Mouse (Mus musculus) liver, embryonic 14.5 days (tissue): ENCODE measurements at regions not wholly inside any gene's neighbourhood (a gene's known extent, or its start where the extent isn't known, plus 50 kb on each side); places are given as distances from the start of the nearest gene placed in this dataset.

Experiments used
- ATAC-seq: fragments of 200-750 bp; cut with Nextera tagmentation; 2 replicates; pipeline ENCODE4 v1.8.0; 2017; ENCODE audit warnings: moderate number of reproducible peaks, mild to moderate bottlenecking, moderate library complexity; ENCODE audit not compliant: insufficient read depth
- DNase-seq, 3 experiments: peaks; one replicate each; pipeline ENCODE4 v3.0.0-alpha.2; 2012 to 2013; ENCODE audit warnings: low read depth in 3 of 3, low spot score in 3 of 3
- H3K27ac ChIP-seq: fragments of 300-500 bp; sonication (generic); 2 replicates; pipeline ENCODE4 v1.5.1; 2014; ENCODE audit warnings: moderate library complexity, mild to moderate bottlenecking, control low read depth, inconsistent platforms
- H3K27me3 ChIP-seq: fragments of 300-500 bp; sonication (generic); 2 replicates; pipeline ENCODE4 v1.6.1; 2014; ENCODE audit warnings: mild to moderate bottlenecking, low read length, moderate library complexity; ENCODE audit not compliant: control insufficient read depth, insufficient read depth
- H3K36me3 ChIP-seq: fragments of 300-500 bp; sonication (generic); replicated peaks from 2 replicates; pipeline ENCODE4 v1.6.1; 2014; ENCODE audit warnings: low read depth; ENCODE audit not compliant: control insufficient read depth, insufficient read depth
- H3K4me1 ChIP-seq, 2 experiments: fragments of 200-500 bp in 1 of 2; fragments of 300-500 bp in 1 of 2; sonication (generic) in 1 of 2; replicated peaks; 2 replicates each; pipeline ENCODE4 v1.6.1; 2012 to 2014; ENCODE audit warnings: antibody characterized with exemption in 1 of 2, inconsistent platforms in 1 of 2, low read length in 1 of 2; ENCODE audit not compliant: control insufficient read depth in 2 of 2, insufficient read depth in 2 of 2
- H3K4me2 ChIP-seq: fragments of 300-500 bp; sonication (generic); 2 replicates; pipeline ENCODE4 v1.6.1; 2014; ENCODE audit warnings: low read depth, mild to moderate bottlenecking, control low read depth, moderate library complexity
- H3K4me3 ChIP-seq, 2 experiments: fragments of 200-500 bp in 1 of 2; fragments of 300-500 bp in 1 of 2; sonication (generic) in 1 of 2; 2 replicates each; pipeline ENCODE4 v1.5.1; 2012 to 2014; ENCODE audit warnings: low read depth in 2 of 2, low read length in 2 of 2, mild to moderate bottlenecking in 2 of 2, control low read depth in 1 of 2, inconsistent platforms in 1 of 2, moderate library complexity in 1 of 2; ENCODE audit not compliant: insufficient read depth in 1 of 2
- H3K9ac ChIP-seq: fragments of 300-500 bp; sonication (generic); replicated peaks from 2 replicates; pipeline ENCODE4 v1.6.1; 2014; ENCODE audit warnings: mild to moderate bottlenecking, control low read depth, moderate library complexity
- H3K9me3 ChIP-seq: fragments of 300-500 bp; sonication (generic); 2 replicates; pipeline ENCODE4 v1.6.1; 2016; ENCODE audit warnings: low read length, mixed read lengths; ENCODE audit not compliant: control insufficient read depth
- CTCF ChIP-seq: IDR thresholded peaks from 2 replicates; pipeline ENCODE4 v1.5.1; 2016; ENCODE audit warnings: antibody characterized with exemption, low read depth, control low read depth
- EP300 ChIP-seq: IDR thresholded peaks from 2 replicates; pipeline ENCODE4 v1.6.1; 2016; ENCODE audit warnings: antibody characterized with exemption, low read depth
- WGBS: fragments of 180-500 bp; shearing (Covaris S2); extraction: QIAGEN DNeasy Blood & Tissue Kit; methylation state at CpG from one replicate; pipeline ENCODE4 v1.1.7; 2014; ENCODE audit not compliant: insufficient replicate concordance; 5-methylcytosine and 5-hydroxymethylcytosine counted together

DNA sequence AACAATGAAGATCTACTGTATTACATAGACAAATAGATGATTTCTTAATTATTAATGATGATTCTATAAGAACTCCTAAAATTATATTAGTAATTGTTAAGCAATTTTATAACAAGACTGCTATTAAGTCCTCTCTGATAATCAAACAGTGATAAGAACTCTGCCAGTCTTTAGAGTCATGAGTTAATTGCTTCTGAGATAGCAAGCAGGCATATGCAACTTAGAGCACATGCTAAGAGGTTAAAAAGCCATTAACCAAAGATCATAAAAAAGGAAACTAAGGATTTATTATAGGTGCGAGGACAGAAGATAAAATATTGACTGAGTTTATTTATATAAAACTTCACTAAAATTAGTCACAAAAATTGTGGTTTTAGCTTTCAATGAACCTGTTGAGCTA lies 442.2 kb upstream of the Kcnab2 start:
- no peaks in the 10 kb centered on the region for H3K4me1 ChIP-seq
- ATAC-seq (no peak), DNase-seq (no peak)
- WGBS, result 45% methylated on average over 1 of the region's 1 CpGs
- H3K4me3 ChIP-seq, result no peak overlapping the region
- no peak overlapping the region for H3K27ac ChIP-seq
- no peaks in the 10 kb centered on the region for H3K9me3 ChIP-seq
- H3K4me2 ChIP-seq, result no peak overlapping the region
- H3K9ac ChIP-seq, result no peak overlapping the region
- H3K27me3 ChIP-seq, result no peaks in the 10 kb centered on the region
- no peak for TF ChIP-seq CTCF
- TF ChIP-seq EP300, result no peak
- H3K36me3 ChIP-seq, result no peaks in the 10 kb centered on the region

DNA sequence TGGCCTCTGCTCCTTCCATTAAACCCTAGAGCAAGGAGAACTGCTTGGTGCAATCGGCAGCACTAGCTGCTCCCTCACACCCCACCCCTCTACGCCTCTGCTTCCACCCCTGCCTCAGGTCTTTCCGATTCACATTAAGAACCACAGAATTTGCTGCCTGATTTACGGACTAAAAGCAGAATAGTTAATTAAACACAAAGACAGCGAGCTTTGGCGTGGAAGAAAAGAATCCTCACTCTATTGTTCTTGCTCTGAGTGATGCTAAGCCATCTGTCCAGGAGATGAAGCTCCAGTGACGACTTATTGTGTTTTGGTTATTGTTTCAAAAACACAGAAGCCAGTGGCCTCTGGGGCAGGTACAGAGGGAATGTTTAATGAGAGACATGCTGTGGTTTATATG lies 438.9 kb upstream of the Kcnab2 start:
- no peak for TF ChIP-seq EP300
- TF ChIP-seq CTCF, result no peak
- WGBS, result 38% methylated on average over 7 of the region's 7 CpGs
- H3K4me2 ChIP-seq, result no peak overlapping the region

DNA sequence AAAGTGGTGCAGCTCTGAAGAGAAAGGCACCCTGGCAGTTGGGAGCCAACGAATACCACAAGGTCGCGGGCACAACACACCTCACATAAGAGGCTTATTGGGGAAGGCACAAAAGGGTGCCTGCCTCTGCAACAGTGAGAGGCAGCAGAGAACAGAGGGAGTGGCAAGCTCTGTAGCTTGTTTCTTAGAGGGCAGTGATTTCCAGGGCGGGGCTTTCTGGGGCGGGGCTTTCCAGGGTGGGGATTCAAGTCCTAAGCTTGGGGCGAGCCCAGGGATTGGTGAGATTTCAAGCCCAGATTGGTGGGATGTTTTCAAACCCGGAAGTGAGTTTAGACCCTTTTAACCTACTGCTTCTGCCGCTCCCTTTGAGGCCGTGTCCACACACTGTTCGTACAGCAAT lies 435.8 kb upstream of the Kcnab2 start:
- no peak for TF ChIP-seq EP300
- TF ChIP-seq CTCF, result no peak
- Histone ChIP-seq H3K27me3 (no peaks in the 10 kb centered on the region), H3K4me2 (no peak overlapping the region), H3K9ac (no peak overlapping the region), H3K36me3 (no peaks in the 10 kb centered on the region), H3K27ac (no peak overlapping the region), H3K4me3 (no peak overlapping the region), H3K4me1 (no peaks in the 10 kb centered on the region), H3K9me3 (no peaks in the 10 kb centered on the region)
- ATAC-seq, result no peak
- 28% methylated on average over 10 of the region's 10 CpGs for WGBS
- DNase-seq, result peak in 1 of 3 experiments; percentile 43

More for the DNA sequence above, 438.9 kb upstream of the Kcnab2 start:
- H3K4me3 ChIP-seq, result no peak overlapping the region
- H3K9ac ChIP-seq, result no peak overlapping the region
- H3K36me3 ChIP-seq, result no peaks in the 10 kb centered on the region
- H3K9me3 ChIP-seq, result no peaks in the 10 kb centered on the region
- H3K4me1 ChIP-seq, result no peaks in the 10 kb centered on the region
- no peak for DNase-seq
- H3K27ac ChIP-seq, result no peak overlapping the region
- H3K27me3 ChIP-seq, result no peaks in the 10 kb centered on the region
- no peak for ATAC-seq

DNA sequence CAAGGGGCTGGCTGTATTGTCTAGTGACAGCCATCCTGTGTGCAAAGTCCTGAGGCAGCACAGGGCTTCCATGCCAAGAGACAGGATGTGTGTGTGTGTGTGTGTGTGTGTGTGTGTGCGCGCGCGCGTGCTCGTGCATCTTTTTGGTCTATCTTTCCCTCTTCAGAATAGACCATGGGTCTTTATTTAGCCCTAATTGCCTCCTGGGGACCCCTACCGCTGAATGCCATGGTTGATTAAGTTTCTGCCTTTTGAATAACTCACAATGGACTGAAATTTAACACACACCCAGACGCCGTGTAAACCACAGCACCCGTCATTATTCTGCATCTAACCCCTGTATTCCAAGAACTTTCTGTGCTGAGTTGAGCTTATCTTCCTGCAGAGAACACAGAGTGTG lies 435.2 kb upstream of the Kcnab2 start:
- WGBS, result 82% methylated on average over 10 of the region's 10 CpGs
- H3K27me3 ChIP-seq, result no peaks in the 10 kb centered on the region
- no peak overlapping the region for H3K4me3 ChIP-seq
- no peak overlapping the region for H3K27ac ChIP-seq
- H3K4me1 ChIP-seq, result no peaks in the 10 kb centered on the region
- peak in 1 of 3 experiments; percentile 29 for DNase-seq
- H3K9ac ChIP-seq, result no peak overlapping the region
- TF ChIP-seq EP300 (no peak), CTCF (no peak)
- H3K9me3 ChIP-seq, result no peaks in the 10 kb centered on the region
- no peak for ATAC-seq
- H3K4me2 ChIP-seq, result no peak overlapping the region
- H3K36me3 ChIP-seq, result no peaks in the 10 kb centered on the region

DNA sequence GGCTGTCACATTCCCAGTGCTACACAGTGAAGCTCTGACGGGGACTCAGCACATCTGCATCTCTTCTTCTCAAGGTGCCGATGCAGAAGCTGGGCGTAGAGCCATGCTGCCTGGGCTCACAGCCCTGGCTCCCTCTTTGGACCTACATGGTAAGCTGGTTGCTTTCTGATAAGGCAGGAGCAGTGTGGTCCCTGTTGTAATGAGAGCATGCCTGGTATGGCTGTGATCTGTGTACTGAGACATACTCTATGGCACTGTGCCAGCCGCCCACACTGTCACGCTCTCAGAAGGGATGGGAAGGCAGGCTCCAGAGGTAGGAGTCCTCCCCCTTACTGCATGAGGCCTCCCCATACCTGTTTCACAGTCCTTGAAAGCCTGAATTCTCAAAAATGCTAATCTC lies 430.6 kb upstream of the Kcnab2 start:
- Histone ChIP-seq H3K27ac (no peak overlapping the region), H3K27me3 (no peaks in the 10 kb centered on the region), H3K4me3 (no peak overlapping the region), H3K4me1 (no peaks in the 10 kb centered on the region), H3K4me2 (no peak overlapping the region), H3K9ac (no peak overlapping the region), H3K9me3 (no peaks in the 10 kb centered on the region), H3K36me3 (no peaks in the 10 kb centered on the region)
- ATAC-seq (no peak), DNase-seq (peak in 1 of 3 experiments; percentile 24)
- no peak for TF ChIP-seq CTCF
- TF ChIP-seq EP300, result no peak
- WGBS, result 56% methylated on average over 5 of the region's 5 CpGs
